Mouse (Mus musculus) kidney, adult 2 months (tissue): Measurements from ENCODE around the gene Gm17124. TPM values are rescaled to one million over a fixed set of nuclear protein-coding genes. Genes with fewer than 3 reads are reported as not detected.
"Not testable (repeated sequence)": the region's sequence is repeated elsewhere in the genome, so short reads cannot be mapped to it uniquely, and the experiment has no call there.

Experiments
- DNase-seq: peaks from one replicate; pipeline ENCODE4 v3.0.0; 2021
- H3K27ac ChIP-seq: fragments of 200-500 bp; 2 replicates; pipeline ENCODE4 v1.5.1; 2012; ENCODE audit warnings: low read depth, low read length, control low read depth, inconsistent platforms; ENCODE audit not compliant: insufficient read depth
- H3K27me3 ChIP-seq: fragments of 200-500 bp; replicated peaks from 2 replicates; pipeline ENCODE4 v1.6.1; 2012; ENCODE audit warnings: mild to moderate bottlenecking, moderate library complexity, low read length, inconsistent platforms; ENCODE audit not compliant: control insufficient read depth, insufficient read depth
- H3K36me3 ChIP-seq: fragments of 200-500 bp; 2 replicates; pipeline ENCODE4 v1.6.1; 2012; ENCODE audit warnings: mild to moderate bottlenecking, moderate library complexity, low read length, inconsistent platforms; ENCODE audit not compliant: control insufficient read depth, insufficient read depth
- H3K4me1 ChIP-seq: fragments of 200-500 bp; 2 replicates; pipeline ENCODE4 v1.6.1; 2011; ENCODE audit warnings: low read length; ENCODE audit not compliant: control insufficient read depth, insufficient read depth
- H3K4me3 ChIP-seq: fragments of 200-500 bp; 2 replicates; pipeline ENCODE4 v1.5.1; 2011; ENCODE audit warnings: mild to moderate bottlenecking, low read depth, low read length, control low read depth; ENCODE audit not compliant: insufficient read depth
- WGBS: fragments of 180-500 bp; shearing (Covaris S2); methylation state at CpG from one replicate; pipeline ENCODE4 v1.1.7; 2018; 5-methylcytosine and 5-hydroxymethylcytosine counted together
- polyA plus RNA-seq: library from polyadenylated mRNA; depleted of rRNA; stranded (reverse); fragments of >200 nt; gene quantifications from 2 replicates; pipeline ENCODE4 v1.2.3, GENCODE M21; 2012; rRNA removed

The Gm17124 gene
- not detected in 2 replicates for polyA plus RNA-seq

- WGBS, result no CpG with 5 or more reads among the region's 3 CpGs
- H3K4me1 ChIP-seq, H3K36me3 ChIP-seq, H3K27me3 ChIP-seq, H3K27ac ChIP-seq, DNase-seq, H3K4me3 ChIP-seq: not testable (repeated sequence)
These were observed at the start of gene Gm17124 for GRCm38 (mm10) chr14:42599782-42600181. Gene Gm17124 (minus strand): TSS chr14:42599882.

GRCm38 (mm10) chr14:42641817-42642216 is 42.1 kb upstream of the Gm17124 start, which contains the start of gene Gm3633:
Gene Gm3633 (minus strand): TSS chr14:42641917.
- no CpG with 5 or more reads among the region's 2 CpGs for WGBS
- H3K4me1 ChIP-seq, H3K27ac ChIP-seq, H3K36me3 ChIP-seq, DNase-seq, H3K27me3 ChIP-seq, H3K4me3 ChIP-seq: not testable (repeated sequence)

Other genes with a start within 250 kb of the Gm17124 start
- gene Gm8005, start 160.2 kb downstream of the Gm17124 start, polyA plus RNA-seq, result not detected in 2 replicates
- gene Gm8011, start 136.0 kb downstream of the Gm17124 start, polyA plus RNA-seq, result not detected in 2 replicates
- gene Gm8020, start 97.5 kb downstream of the Gm17124 start, polyA plus RNA-seq, result not detected in 2 replicates
- 0.19 and 0.22 TPM in 2 replicates for gene Gm8024, start 75.6 kb downstream of the Gm17124 start, polyA plus RNA-seq
- gene Gm3633, start 42.0 kb upstream of the Gm17124 start, polyA plus RNA-seq, result not detected in 2 replicates
- not detected in 2 replicates for gene Gm10378, start 56.1 kb upstream of the Gm17124 start, polyA plus RNA-seq
- gene Gm3015, start 168.9 kb upstream of the Gm17124 start, polyA plus RNA-seq, result not detected in 2 replicates
- not detected in 2 replicates for gene Gm10377, start 198.1 kb upstream of the Gm17124 start, polyA plus RNA-seq